Mouse (Mus musculus): Measurements from ENCODE around the gene Furin.

Gene Furin

GRCm38 (mm10) chr7:80341793-80342192 lies 63.4 kb downstream of the Furin start:
- no peak for DNase-seq (ENCODE audit: low spot score in 2 of 2)

- DNase-seq (ENCODE audit: low spot score in 2 of 2) = peak; percentile 52 to 69
Observed at GRCm38 (mm10) chr7:80340793-80341192, 64.4 kb downstream of the Furin start, which contains the start of gene Unc45a. TSS of gene Unc45a (minus strand) at chr7:80341005.

GRCm38 (mm10) chr7:80339793-80340628 lies 65.2 kb downstream of the Furin start:
- DNase-seq (ENCODE audit: low spot score in 2 of 2) = peak; percentile 96 to 98

GRCm38 (mm10) chr7:80339371-80339770 lies 65.9 kb downstream of the Furin start:
- DNase-seq (ENCODE audit: low spot score in 2 of 2) = peak in 1 of 2 experiments; percentile 21

Measured in spleen, postnatal 14 days (tissue).